Comparison of ENCODE assay signal across 22 mouse cellular contexts in genomic region chr8:122211591-122211990, GRCm38 (mm10).
DNase-seq lines count a peak whose midpoint lies in the region; ATAC-seq and TF ChIP-seq lines count a peak whose summit lies in the region.
"Had no signal": no experiment of that assay in that cellular context is flagged by ENCODE, and none has a peak within 500 bp of the region (broad histone marks: within the 10 kb centered on the region; RNA-seq: fewer than 3 reads in every experiment).

No protein-coding gene starts in this region.

- H3K4me3 ChIP-seq in embryonic facial prominence, embryonic 14.5 days (ENCODE audit: low read depth, low read length), result no peak overlapping the region
- no peak overlapping the region for H3K4me3 ChIP-seq in embryonic facial prominence, embryonic 10.5 days
- no peak overlapping the region for H3K4me3 ChIP-seq in CH12.LX (replicated peaks in 1 of 3; ENCODE audit: low read depth in 2 of 3, low read length in 2 of 3, poor library complexity in 1 of 3)

- H3K9ac ChIP-seq in embryonic facial prominence, embryonic 14.5 days (ENCODE audit: low read depth, low read length), result no peak overlapping the region
- no peak overlapping the region for H3K9ac ChIP-seq in CH12.LX (ENCODE audit: insufficient read depth, low read depth)

- no peak for TF ChIP-seq CTCF in CH12.LX (conservative IDR thresholded peaks at IDR 0.05 in 1 of 2, IDR thresholded peaks at IDR 0.05 in 1 of 2; ENCODE audit: low read depth in 2 of 2, low read length in 2 of 2)

- no peaks in the 10 kb centered on the region for H3K79me2 ChIP-seq in CH12.LX (replicated peaks; ENCODE audit: control insufficient read depth, extremely low read depth, insufficient read depth, poor library complexity, severe bottlenecking)

- no peaks in the 10 kb centered on the region for H3K36me3 ChIP-seq in embryonic facial prominence, embryonic 14.5 days (ENCODE audit: control insufficient read depth, insufficient read depth, low read length)
- H3K36me3 ChIP-seq in embryonic facial prominence, embryonic 10.5 days (replicated peaks), result no peaks in the 10 kb centered on the region
- H3K36me3 ChIP-seq in CH12.LX (replicated peaks in 1 of 2; ENCODE audit: control insufficient read depth in 1 of 2, insufficient read depth in 1 of 2, low read length in 1 of 2), result no peaks in the 10 kb centered on the region
- H3K36me3 ChIP-seq: G1E had no signal

- H3K27me3 ChIP-seq in embryonic facial prominence, embryonic 14.5 days (replicated peaks; ENCODE audit: control insufficient read depth, insufficient read depth, low read length), result no peaks in the 10 kb centered on the region
- H3K27me3 ChIP-seq in embryonic facial prominence, embryonic 10.5 days (replicated peaks; ENCODE audit: low read depth, poor library complexity, severe bottlenecking), result 0 out of 2 replicates have a peak, but pooled peaks cover 5% of the 10 kb centered on the region
- H3K27me3 ChIP-seq in CH12.LX (replicated peaks), result peaks cover 37% of the 10 kb centered on the region
- H3K27me3 ChIP-seq: Patski had no signal

- dilution Hi-C loops in CH12.LX (cut with MboI; ENCODE audit: extremely low pct_ligation_motif_present, extremely low pct_unique_long_range_greater_than_20kb, low sequenced_read_pairs), result no loop called here

- 0 out of 2 replicates have a peak, but pooled peaks cover 4% of the 10 kb centered on the region for H3K9me3 ChIP-seq in embryonic facial prominence, embryonic 14.5 days (ENCODE audit: control insufficient read depth, low read length)
- peaks cover 15% of the 10 kb centered on the region for H3K9me3 ChIP-seq in embryonic facial prominence, embryonic 10.5 days
- H3K9me3 ChIP-seq in CH12.LX (replicated peaks; ENCODE audit: low read length), result peaks cover 26% of the 10 kb centered on the region

- 80% methylated on average over 3 of the region's 3 CpGs for WGBS in embryonic facial prominence, embryonic 14.5 days
- 75% methylated on average over 3 of the region's 3 CpGs for WGBS in embryonic facial prominence, embryonic 10.5 days

- in situ Hi-C loops in CH12.LX (cut with MboI; ENCODE audit: low pct_ligation_motif_present, low pct_unique_long_range_greater_than_20kb, low sequenced_read_pairs), result no loop called here

- TF ChIP-seq EP300 in CH12.LX (IDR thresholded peaks at IDR 0.05; ENCODE audit: low read length), result no peak; the same call in 1 of the 2 replicates

- peaks cover 5% of the 10 kb centered on the region; the same call in 1 of the 2 replicates for H3K4me1 ChIP-seq in embryonic facial prominence, embryonic 14.5 days (ENCODE audit: control insufficient read depth, insufficient read depth, low read length)
- H3K4me1 ChIP-seq in embryonic facial prominence, embryonic 10.5 days, result peaks cover 12% of the 10 kb centered on the region
- H3K4me1 ChIP-seq in CH12.LX (ENCODE audit: control insufficient read depth in 1 of 2, insufficient read depth in 2 of 2), result peaks cover 17 to 19% of the 10 kb centered on the region in 2 experiments

- no peak for DNase-seq in embryonic facial prominence, embryonic 14.5 days (ENCODE audit: low spot score)
- no peak for DNase-seq in embryonic facial prominence, embryonic 10.5 days (ENCODE audit: low spot score)
- DNase-seq in CH12.LX (ENCODE audit: extremely low read depth) (peak; percentile 15), NIH3T3 (ENCODE audit: low read depth) (peak; percentile 48)
- DNase-seq in embryo, embryonic 10.5 days (ENCODE audit: low spot score), result no peak
- DNase-seq: adrenal gland, adult 2 months; adrenal gland, adult 8-10 months; adrenal gland, postnatal 10 days; adrenal gland, postnatal 14 days; adrenal gland, postnatal 25 days; adrenal gland, postnatal 36 days; B cell, adult 2 months; cerebellum, adult 11 months; cerebellum, adult 11-12 months; cerebellum, adult 18-20 months; cerebellum, adult 2 months; cerebellum, adult 8-10 months; cerebellum, adult 9-10 months had no signal

- H3K27ac ChIP-seq in embryonic facial prominence, embryonic 14.5 days (replicated peaks; ENCODE audit: low read depth, low read length), result no peak overlapping the region
- H3K27ac ChIP-seq in embryonic facial prominence, embryonic 10.5 days (replicated peaks), result no peak overlapping the region
- peak overlapping the region; percentile 26; the same call in 1 of the 2 replicates for H3K27ac ChIP-seq in CH12.LX (ENCODE audit: insufficient read depth, low read depth)

- peak; percentile 41; the same call in 1 of the 2 replicates for ATAC-seq in embryonic facial prominence, embryonic 14.5 days (ENCODE audit: low read depth)
- ATAC-seq in CD4-positive, CD25-positive, alpha-beta regulatory T cell, adult 4 months, result no peak
- ATAC-seq: activated CD4-positive, CD25-positive, alpha-beta regulatory T cell, adult 4 months; Patski had no signal

- no peak for TF ChIP-seq POLR2A in CH12.LX (IDR thresholded peaks at IDR 0.05; ENCODE audit: low read depth, low read length)

- TF ChIP-seq RAD21 in CH12.LX (IDR thresholded peaks at IDR 0.05; ENCODE audit: low read depth, low read length), result no peak

- no peak overlapping the region for H3K4me2 ChIP-seq in embryonic facial prominence, embryonic 14.5 days (ENCODE audit: low read depth, low read length)
- H3K4me2 ChIP-seq in CH12.LX (ENCODE audit: insufficient read depth, low read depth, poor library complexity, severe bottlenecking), result 0 out of 2 replicates have a peak overlapping the region, but pooled peaks have one; percentile 24

TF ChIP-seq in CH12.LX, 34 proteins besides CTCF, POLR2A, EP300 and RAD21:
- no peak for TF ChIP-seq SMC3 (IDR thresholded peaks at IDR 0.05; ENCODE audit: low read depth, low read length)
- TF ChIP-seq IRF4 (IDR thresholded peaks at IDR 0.05; ENCODE audit: low read depth, low read length), result peak; percentile 28; the same call in 1 of the 2 replicates
- peak; percentile 84 for TF ChIP-seq BHLHE40 (IDR thresholded peaks at IDR 0.05; ENCODE audit: low read depth, low read length)
- peak; percentile 85 for TF ChIP-seq ETS1 (conservative IDR thresholded peaks at IDR 0.05; ENCODE audit: low read depth, low read length)
- TF ChIP-seq USF1 (IDR thresholded peaks at IDR 0.05; ENCODE audit: low read depth, low read length), result no peak
- no peak for TF ChIP-seq NRF1 (IDR thresholded peaks at IDR 0.05; ENCODE audit: low read depth, low read length)
- peak; percentile 35; the same call in 1 of the 2 replicates for TF ChIP-seq TCF12 (IDR thresholded peaks at IDR 0.05; ENCODE audit: low read depth, low read length)
- no peak for TF ChIP-seq MYC (IDR thresholded peaks at IDR 0.05; ENCODE audit: low read depth, low read length)
- TF ChIP-seq MAX (IDR thresholded peaks at IDR 0.05; ENCODE audit: low read length), result 0 out of 2 replicates have a peak, but pooled peaks have one; percentile 27

Comparison
In these comparisons a context has a peak if more than half of its experiments do, and no peak if none do; other contexts are left out.
1. DNase-seq: peak in CH12.LX (single experiment) and NIH3T3 (single experiment); none in embryonic facial prominence, embryonic 14.5 days (single experiment), embryonic facial prominence, embryonic 10.5 days (single experiment) and embryo, embryonic 10.5 days (single experiment).